Mouse (Mus musculus) midbrain, embryonic 11.5 days (tissue): Measurements from ENCODE around the gene Abca17. TPM values are rescaled to one million over a fixed set of nuclear protein-coding genes. Genes with fewer than 3 reads are reported as not detected.

Experiments used
- ATAC-seq: fragments of 200-750 bp; cut with Nextera tagmentation; 2 replicates; pipeline ENCODE4 v1.8.0; 2017; ENCODE audit warnings: moderate TSS enrichment, moderate library complexity; ENCODE audit not compliant: low FRiP score
- DNase-seq: peaks from one replicate; pipeline ENCODE4 v3.0.0; 2015; ENCODE audit warnings: low spot score; ENCODE audit errors: missing footprints
- H3K27ac ChIP-seq: fragments of 300-500 bp; sonication (generic); 2 replicates; pipeline ENCODE4 v1.5.1; 2014; ENCODE audit warnings: low read depth, low read length
- H3K27me3 ChIP-seq: fragments of 300-500 bp; sonication (generic); 2 replicates; pipeline ENCODE4 v1.6.1; 2014; ENCODE audit warnings: mild to moderate bottlenecking, low read length, moderate library complexity, mixed read lengths; ENCODE audit not compliant: control insufficient read depth, insufficient read depth
- H3K36me3 ChIP-seq: fragments of 300-500 bp; sonication (generic); 2 replicates; pipeline ENCODE4 v1.6.1; 2014; ENCODE audit warnings: mild to moderate bottlenecking, low read length, moderate library complexity, mixed read lengths; ENCODE audit not compliant: control insufficient read depth, insufficient read depth
- H3K4me1 ChIP-seq: fragments of 300-500 bp; sonication (generic); 2 replicates; pipeline ENCODE4 v1.6.1; 2014; ENCODE audit warnings: low read length; ENCODE audit not compliant: control insufficient read depth, insufficient read depth
- H3K4me2 ChIP-seq: fragments of 300-500 bp; sonication (generic); 2 replicates; pipeline ENCODE4 v1.6.1; 2014; ENCODE audit warnings: mild to moderate bottlenecking, moderate library complexity
- H3K4me3 ChIP-seq: fragments of 300-500 bp; sonication (generic); 2 replicates; pipeline ENCODE4 v1.5.1; 2014; ENCODE audit warnings: low read depth, low read length
- H3K9ac ChIP-seq: fragments of 300-500 bp; sonication (generic); 2 replicates; pipeline ENCODE4 v1.6.1; 2014; ENCODE audit warnings: low read length
- H3K9me3 ChIP-seq: fragments of 300-500 bp; sonication (generic); 2 replicates; pipeline ENCODE4 v1.6.1; 2016; ENCODE audit warnings: low read length; ENCODE audit not compliant: control insufficient read depth
- WGBS: fragments of 180-500 bp; shearing (Covaris S2); extraction: QIAGEN DNeasy Blood & Tissue Kit; methylation state at CpG from one replicate; pipeline ENCODE4 v1.1.7; 2014; 5-methylcytosine and 5-hydroxymethylcytosine counted together
- polyA plus RNA-seq: library from polyadenylated mRNA; unstranded; fragments of >200 nt; fragmentation: Nextera tagmentation; extraction: Ambion mirVana; gene quantifications from 2 replicates; pipeline ENCODE4 v1.2.1, GENCODE M21; 2014

Abca17 gene
- polyA plus RNA-seq, 1 experiment from 2014 or later: not detected

GRCm38 (mm10) chr17:24375094-24375712, 24.3 kb upstream of the Abca17 start:
- no peak for DNase-seq
- Histone ChIP-seq H3K4me2 (no peak overlapping the region), H3K4me3 (no peak overlapping the region), H3K9me3 (no peaks in the 10 kb centered on the region), H3K27me3 (no peaks in the 10 kb centered on the region), H3K27ac (no peak overlapping the region), H3K36me3 (no peaks in the 10 kb centered on the region), H3K4me1 (no peaks in the 10 kb centered on the region), H3K9ac (no peak overlapping the region)
- 88% methylated on average over 4 of the region's 5 CpGs for WGBS
- no peak for ATAC-seq

- peaks cover 4% of the 10 kb centered on the region; the same call in 1 of the 2 replicates for H3K4me1 ChIP-seq
- H3K4me3 ChIP-seq: no peak overlapping the region
- DNase-seq (no peak), ATAC-seq (no peak)
- H3K9me3 ChIP-seq: no peaks in the 10 kb centered on the region
- 38% methylated on average over 13 of the region's 13 CpGs for WGBS
- no peak overlapping the region; the same call in 1 of the 2 replicates for H3K9ac ChIP-seq
- no peak overlapping the region for H3K27ac ChIP-seq
- H3K27me3 ChIP-seq: no peaks in the 10 kb centered on the region
- H3K36me3 ChIP-seq: no peaks in the 10 kb centered on the region
- H3K4me2 ChIP-seq: no peak overlapping the region
Measured at GRCm38 (mm10) chr17:24365863-24366262, 15.0 kb upstream of the Abca17 start.

- Histone ChIP-seq H3K36me3 (no peaks in the 10 kb centered on the region), H3K4me1 (peaks cover 6% of the 10 kb centered on the region; the same call in 1 of the 2 replicates), H3K4me2 (no peak overlapping the region), H3K27ac (no peak overlapping the region), H3K9me3 (no peaks in the 10 kb centered on the region), H3K4me3 (no peak overlapping the region), H3K27me3 (no peaks in the 10 kb centered on the region), H3K9ac (no peak overlapping the region)
- no peak for DNase-seq
- ATAC-seq: no peak
- WGBS: 91% methylated on average over 9 of the region's 9 CpGs
Measured at GRCm38 (mm10) chr17:24364461-24364860, 13.6 kb upstream of the Abca17 start.

GRCm38 (mm10) chr17:24362527-24362926, 11.7 kb upstream of the Abca17 start:
- Histone ChIP-seq H3K9ac (no peak overlapping the region), H3K27ac (no peak overlapping the region), H3K9me3 (no peaks in the 10 kb centered on the region), H3K4me2 (no peak overlapping the region), H3K4me1 (peaks cover 6% of the 10 kb centered on the region; the same call in 1 of the 2 replicates), H3K27me3 (no peaks in the 10 kb centered on the region), H3K4me3 (no peak overlapping the region), H3K36me3 (no peaks in the 10 kb centered on the region)
- WGBS: 76% methylated on average over 9 of the region's 9 CpGs
- ATAC-seq: no peak
- DNase-seq: no peak

- 85% methylated on average over 5 of the region's 5 CpGs for WGBS
- Histone ChIP-seq H3K9ac (no peak overlapping the region), H3K27ac (no peak overlapping the region), H3K36me3 (no peaks in the 10 kb centered on the region), H3K9me3 (no peaks in the 10 kb centered on the region), H3K4me1 (peaks cover 6% of the 10 kb centered on the region; the same call in 1 of the 2 replicates), H3K27me3 (no peaks in the 10 kb centered on the region), H3K4me3 (no peak overlapping the region), H3K4me2 (no peak overlapping the region)
- DNase-seq: no peak
- ATAC-seq: no peak
Measured at GRCm38 (mm10) chr17:24361291-24361690, 10.4 kb upstream of the Abca17 start.

GRCm38 (mm10) chr17:24360841-24361240, 10.0 kb upstream of the Abca17 start:
- 85% methylated on average over 8 of the region's 8 CpGs for WGBS
- no peak for ATAC-seq

GRCm38 (mm10) chr17:24359903-24360302, 9.0 kb upstream of the Abca17 start:
- H3K4me1 ChIP-seq: peaks cover 2% of the 10 kb centered on the region; the same call in 1 of the 2 replicates
- 77% methylated on average over 2 of the region's 2 CpGs for WGBS
- ATAC-seq: no peak

More at GRCm38 (mm10) chr17:24360841-24361240, 10.0 kb upstream of the Abca17 start:
- Histone ChIP-seq H3K36me3 (no peaks in the 10 kb centered on the region), H3K27me3 (no peaks in the 10 kb centered on the region), H3K27ac (no peak overlapping the region), H3K9ac (no peak overlapping the region), H3K9me3 (no peaks in the 10 kb centered on the region), H3K4me3 (no peak overlapping the region), H3K4me2 (no peak overlapping the region), H3K4me1 (peaks cover 3% of the 10 kb centered on the region; the same call in 1 of the 2 replicates)
- no peak for DNase-seq

GRCm38 (mm10) chr17:24359006-24359405, 8.1 kb upstream of the Abca17 start:
- Histone ChIP-seq H3K9ac (no peak overlapping the region), H3K9me3 (no peaks in the 10 kb centered on the region), H3K27ac (no peak overlapping the region), H3K4me3 (no peak overlapping the region), H3K36me3 (no peaks in the 10 kb centered on the region), H3K4me2 (no peak overlapping the region), H3K4me1 (peaks cover 2% of the 10 kb centered on the region; the same call in 1 of the 2 replicates), H3K27me3 (no peaks in the 10 kb centered on the region)
- no peak for ATAC-seq
- DNase-seq: no peak
- WGBS: 94% methylated on average over 8 of the region's 8 CpGs

More at GRCm38 (mm10) chr17:24359903-24360302, 9.0 kb upstream of the Abca17 start:
- H3K27me3 ChIP-seq: no peaks in the 10 kb centered on the region
- no peak overlapping the region for H3K4me3 ChIP-seq
- no peak for DNase-seq
- H3K9me3 ChIP-seq: no peaks in the 10 kb centered on the region
- H3K4me2 ChIP-seq: no peak overlapping the region
- no peaks in the 10 kb centered on the region for H3K36me3 ChIP-seq
- H3K27ac ChIP-seq: no peak overlapping the region
- no peak overlapping the region for H3K9ac ChIP-seq

- Histone ChIP-seq H3K4me1 (no peaks in the 10 kb centered on the region; the same call in none of the 2 replicates), H3K4me3 (no peak overlapping the region), H3K9me3 (no peaks in the 10 kb centered on the region), H3K27me3 (peaks cover 8% of the 10 kb centered on the region), H3K36me3 (no peaks in the 10 kb centered on the region), H3K27ac (no peak overlapping the region), H3K4me2 (no peak overlapping the region), H3K9ac (no peak overlapping the region)
- no peak for ATAC-seq
- no peak for DNase-seq
- WGBS: 85% methylated on average over 8 of the region's 8 CpGs
Measured at GRCm38 (mm10) chr17:24355284-24355683, 4.4 kb upstream of the Abca17 start.
